Mouse (Mus musculus) lung, adult 18-20 months (tissue): ENCODE results near the gene Cgn.

ENCODE experiments used
- DNase-seq, 2 experiments: peaks; one replicate each; pipeline ENCODE4 v3.0.0; 2022; ENCODE audit warnings: mixed read lengths in 2 of 2

The Cgn gene

GRCm38 (mm10) chr3:94786367-94786835 is at the start of gene Cgn:
Gene Cgn, minus strand, starts transcription at chr3:94786492.
- DNase-seq: peak; percentile 95 to 96

DNA sequence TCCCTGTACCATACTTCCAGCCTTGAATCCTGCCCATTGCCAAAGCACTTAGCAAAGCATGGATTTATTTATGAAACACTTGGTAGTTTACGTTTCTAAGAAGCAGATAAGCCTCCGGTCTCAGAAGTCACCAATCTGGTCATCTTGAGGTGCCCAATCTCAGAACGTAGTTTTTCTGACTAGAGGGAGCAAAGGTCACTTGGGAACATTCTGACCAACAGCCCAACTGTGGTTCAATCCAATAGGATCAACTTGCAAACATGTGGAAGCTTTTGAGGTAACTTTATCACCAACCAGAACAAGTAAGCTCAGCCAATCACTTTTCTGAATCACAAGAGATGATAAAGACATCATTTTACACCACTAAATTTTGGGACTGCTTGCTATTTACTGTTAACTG is 49.1 kb upstream of the Cgn start:
- no peak for DNase-seq

- no peak for DNase-seq
These were observed 47.1 kb upstream of the Cgn start for GRCm38 (mm10) chr3:94833358-94833757.

GRCm38 (mm10) chr3:94832701-94833100 is 46.4 kb upstream of the Cgn start:
- no peak for DNase-seq

GRCm38 (mm10) chr3:94832100-94832499 is 45.8 kb upstream of the Cgn start:
- DNase-seq: no peak

GRCm38 (mm10) chr3:94824110-94824509 is 37.8 kb upstream of the Cgn start:
- no peak for DNase-seq

DNA sequence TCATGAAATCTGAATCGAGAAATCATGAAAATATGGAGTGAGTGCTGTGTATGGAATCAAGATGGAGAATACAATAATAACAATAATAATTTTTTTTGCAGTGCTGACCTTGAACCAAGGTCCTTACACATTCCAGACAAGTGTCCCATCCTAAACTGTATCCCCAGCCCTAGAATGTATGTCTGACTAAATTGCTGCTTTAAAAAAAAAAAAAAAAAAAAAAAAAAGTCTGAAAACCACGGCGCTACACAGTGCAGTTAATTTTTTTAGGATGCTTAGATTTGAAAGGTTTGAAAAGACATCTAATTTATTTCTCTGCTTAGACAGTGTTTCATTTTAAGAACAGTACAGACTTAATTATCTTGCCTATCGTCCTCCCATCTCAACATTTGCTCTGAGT is 35.8 kb upstream of the Cgn start:
- DNase-seq: no peak

GRCm38 (mm10) chr3:94821008-94821638 is 34.8 kb upstream of the Cgn start:
- DNase-seq: peak; percentile 26 to 35

- no peak for DNase-seq
These were observed 33.4 kb upstream of the Cgn start for GRCm38 (mm10) chr3:94819452-94820425.

DNA sequence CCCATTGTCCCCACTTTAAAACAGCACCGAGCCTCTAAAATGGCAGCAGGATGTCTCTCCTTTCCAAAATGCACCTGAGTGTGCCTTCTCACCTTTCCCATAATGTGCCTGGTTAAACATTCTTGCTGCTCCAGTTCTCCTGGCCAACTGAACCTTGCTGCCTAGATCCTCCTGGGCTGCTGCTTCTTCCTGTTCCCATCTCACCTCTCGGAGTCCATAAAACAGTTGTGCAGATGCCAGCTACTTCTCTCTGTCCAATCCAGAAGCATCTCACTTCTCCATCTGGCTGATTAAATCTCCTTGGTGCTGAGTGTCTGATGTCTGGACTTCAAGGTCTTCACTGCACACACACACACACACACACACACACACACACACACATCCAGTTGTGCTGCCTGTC is 31.4 kb upstream of the Cgn start:
- no peak for DNase-seq

DNA sequence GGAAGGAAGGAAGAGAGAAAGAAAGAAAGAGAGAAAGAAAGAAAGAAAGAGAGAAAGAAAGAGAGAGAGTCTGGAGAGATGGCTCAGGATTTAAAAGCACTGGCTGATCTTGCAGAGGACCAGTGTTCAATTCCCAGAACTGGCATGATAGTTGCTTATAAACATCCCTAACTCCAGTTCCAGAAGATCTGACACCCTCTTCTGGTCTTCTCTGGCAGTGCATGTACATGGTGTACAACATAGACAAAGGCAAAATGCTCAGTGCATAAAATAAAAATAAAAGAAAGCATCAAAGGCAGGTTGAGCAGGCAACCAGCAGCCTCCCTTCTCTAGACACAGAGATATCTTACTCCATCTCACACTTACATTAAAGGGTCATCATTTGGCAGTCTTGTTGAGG is 29.3 kb upstream of the Cgn start:
- DNase-seq: no peak

- DNase-seq: no peak
These were observed 28.4 kb upstream of the Cgn start for GRCm38 (mm10) chr3:94814663-94815062.

- DNase-seq: no peak
These were observed 27.8 kb upstream of the Cgn start for GRCm38 (mm10) chr3:94814063-94814462.

- DNase-seq: no peak
These were observed 27.4 kb upstream of the Cgn start for GRCm38 (mm10) chr3:94813651-94814050.

DNA sequence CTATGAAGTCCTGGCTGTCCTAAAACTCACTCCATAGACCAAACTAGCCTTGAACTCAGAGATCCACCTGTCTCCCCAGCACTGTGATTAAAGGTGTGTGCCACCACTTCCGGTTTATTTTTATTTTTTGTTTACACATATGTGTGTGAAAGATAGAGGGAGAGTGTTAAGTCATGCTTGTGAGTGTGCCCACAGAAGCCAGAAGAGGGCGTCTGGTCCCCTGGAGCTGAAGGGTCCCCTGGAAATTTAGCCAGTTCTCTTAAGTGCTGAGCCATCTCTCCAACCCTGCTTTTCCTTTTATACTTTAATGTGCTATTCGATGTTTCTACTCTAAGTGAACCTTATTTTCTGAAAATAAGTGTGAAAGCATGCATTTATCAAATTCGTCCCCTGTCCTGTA is 25.3 kb upstream of the Cgn start:
- DNase-seq: peak; percentile 17 to 43

- DNase-seq: no peak
These were observed 22.0 kb upstream of the Cgn start for GRCm38 (mm10) chr3:94808296-94808695.

DNA sequence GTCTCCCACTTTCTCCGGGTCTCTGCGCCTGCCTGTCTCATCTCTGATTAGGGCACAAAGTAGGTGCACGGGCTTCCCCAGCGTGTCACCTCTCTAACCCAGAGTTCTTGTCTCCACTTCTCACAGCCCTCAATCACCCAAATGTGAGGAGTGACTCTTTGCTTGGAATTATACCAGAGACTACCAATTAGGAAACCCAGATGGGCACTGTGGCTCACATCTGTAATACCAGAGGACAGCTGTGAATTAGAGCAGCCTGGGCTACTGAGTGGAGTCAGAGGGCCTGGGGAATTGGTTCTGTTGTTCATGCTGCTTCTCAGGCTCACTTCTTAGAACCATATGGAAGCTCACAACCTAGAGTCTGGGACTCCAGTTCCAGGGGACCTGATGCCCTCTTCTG is 18.7 kb upstream of the Cgn start:
- DNase-seq: no peak

GRCm38 (mm10) chr3:94804146-94804545 is 17.9 kb upstream of the Cgn start:
- DNase-seq: peak in 1 of 2 experiments; percentile 16

DNA sequence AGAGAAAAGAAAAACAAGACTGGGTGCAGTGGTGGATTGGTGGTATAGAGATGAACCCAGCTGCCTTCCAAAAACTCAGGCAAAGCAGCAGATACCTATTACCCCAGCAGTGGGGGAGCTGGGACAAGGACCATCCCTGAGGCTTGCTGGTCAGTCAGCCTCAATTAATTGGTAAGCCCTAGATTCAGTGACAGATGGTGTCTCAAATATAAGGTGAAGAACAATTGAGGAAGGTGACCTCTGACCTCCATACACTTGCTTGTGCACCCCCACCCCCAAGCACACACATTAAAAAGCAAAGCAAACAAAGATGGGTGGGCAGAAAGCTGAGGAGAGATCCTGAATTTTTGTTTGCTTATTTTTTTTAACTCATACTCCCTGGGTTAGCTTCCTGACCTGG is 9.9 kb upstream of the Cgn start:
- DNase-seq: no peak

- no peak for DNase-seq
These were observed 9.4 kb upstream of the Cgn start for GRCm38 (mm10) chr3:94795596-94796140.

GRCm38 (mm10) chr3:94794359-94794758 is 8.1 kb upstream of the Cgn start:
- DNase-seq: no peak

DNA sequence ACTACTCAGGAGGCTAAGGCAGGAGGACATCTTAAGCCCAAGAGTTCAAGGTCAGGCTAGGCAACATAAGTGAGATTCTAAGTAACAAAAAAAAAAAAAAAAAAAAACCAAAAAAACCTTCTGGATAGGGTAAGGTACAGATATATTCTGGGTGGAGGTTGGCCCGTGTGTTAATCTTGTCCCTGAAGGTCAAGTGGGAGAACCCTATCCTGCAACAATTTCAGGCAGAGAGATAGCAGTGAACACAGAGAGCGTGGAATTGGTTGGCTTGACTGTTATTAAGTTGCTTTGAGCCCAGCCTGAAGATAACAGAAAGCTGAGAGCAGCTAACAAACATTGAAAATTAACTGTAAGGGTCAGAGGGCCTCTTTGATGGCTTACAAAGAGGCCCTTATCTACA is 7.4 kb upstream of the Cgn start:
- no peak for DNase-seq

DNA sequence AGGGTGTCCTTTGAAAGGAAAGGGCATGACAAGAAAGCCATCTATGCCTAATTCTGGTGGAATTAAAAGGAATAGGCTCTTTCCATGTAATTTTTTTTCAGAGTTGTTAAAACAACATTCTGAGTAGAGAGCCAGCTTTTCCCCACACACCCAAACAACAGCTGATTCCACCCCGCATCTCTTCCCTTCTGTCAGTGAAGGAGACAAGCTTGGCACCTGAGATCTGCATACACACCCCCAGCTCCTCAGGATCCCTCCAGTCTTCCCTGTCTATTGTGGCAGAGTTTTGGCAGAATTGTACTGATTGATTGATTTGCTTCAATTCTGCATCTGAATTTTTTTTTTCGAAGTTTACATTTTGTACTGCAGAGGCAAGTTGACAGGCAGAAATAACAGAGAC is 6.0 kb upstream of the Cgn start:
- no peak for DNase-seq

DNA sequence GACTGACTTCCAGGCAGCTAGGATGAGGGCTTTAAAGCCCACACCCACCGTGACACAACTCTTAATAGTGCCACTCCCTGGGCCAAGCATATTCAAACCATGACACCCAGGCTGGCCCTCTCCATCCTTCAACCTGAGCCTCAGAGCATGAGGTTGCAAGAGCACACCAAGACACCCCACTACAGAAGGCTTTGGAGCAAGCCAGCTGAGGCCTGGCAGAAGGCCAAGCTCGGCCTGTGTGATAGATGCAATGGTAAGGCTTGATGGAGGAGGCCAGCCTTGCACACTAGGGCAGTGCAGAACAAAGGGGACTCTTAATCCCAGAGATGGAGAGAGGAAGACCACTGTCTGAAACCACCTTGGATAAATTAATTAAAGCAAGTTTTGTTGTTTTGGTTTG is 3.2 kb upstream of the Cgn start:
- no peak for DNase-seq
